Mouse (Mus musculus) myocyte (in vitro differentiated cells): ENCODE measurements around the gene Phlpp2.

Experiments
- CEBPB ChIP-seq: IDR thresholded peaks from 2 replicates; pipeline ENCODE4 v1.6.1; 2011; ENCODE audit warnings: mild to moderate bottlenecking, moderate library complexity; ENCODE audit not compliant: poor library complexity, insufficient read depth, severe bottlenecking
- E2F4 ChIP-seq: IDR thresholded peaks from one replicate; pipeline ENCODE4 v1.6.1; 2011; ENCODE audit warnings: mild to moderate bottlenecking, control low read depth, moderate library complexity; ENCODE audit not compliant: insufficient read depth
- MAX ChIP-seq: IDR thresholded peaks from one replicate; pipeline ENCODE4 v1.6.1; 2011; ENCODE audit warnings: low read depth, mild to moderate bottlenecking, control low read depth
- MYOD1 ChIP-seq, 3 experiments: IDR thresholded peaks; one replicate each; pipeline ENCODE4 v1.6.1; 2011; ENCODE audit warnings: control low read depth in 2 of 3, low read depth in 2 of 3, mild to moderate bottlenecking in 2 of 3, moderate library complexity in 1 of 3; ENCODE audit not compliant: insufficient read length in 2 of 3, control insufficient read depth in 1 of 3
- MYOG ChIP-seq, 3 experiments: IDR thresholded peaks; one replicate each; pipeline ENCODE4 v1.6.1; 2011; ENCODE audit warnings: control low read depth in 2 of 3, low read depth in 2 of 3, mild to moderate bottlenecking in 2 of 3; ENCODE audit not compliant: insufficient read length in 2 of 3, control insufficient read depth in 1 of 3, insufficient read depth in 1 of 3
- POLR2A ChIP-seq: IDR thresholded peaks from one replicate; pipeline ENCODE4 v1.6.1; 2011; ENCODE audit warnings: low read depth, mild to moderate bottlenecking, control low read depth, moderate library complexity; ENCODE audit not compliant: insufficient read length
- POLR2AphosphoS2 ChIP-seq: IDR thresholded peaks from one replicate; pipeline ENCODE4 v1.6.1; 2011; ENCODE audit warnings: low read depth, control low read depth; ENCODE audit not compliant: insufficient read length
- SRF ChIP-seq: IDR thresholded peaks from one replicate; pipeline ENCODE4 v1.6.1; 2011; ENCODE audit warnings: low read depth; ENCODE audit not compliant: control insufficient read depth, insufficient read length
- TCF12 ChIP-seq: IDR thresholded peaks from one replicate; pipeline ENCODE4 v1.6.1; 2011; ENCODE audit warnings: mild to moderate bottlenecking, control low read depth; ENCODE audit not compliant: poor library complexity, insufficient read depth, severe bottlenecking
- USF1 ChIP-seq: IDR thresholded peaks from one replicate; pipeline ENCODE4 v1.6.1; 2011; ENCODE audit warnings: low read depth, mild to moderate bottlenecking, control low read depth, moderate library complexity

DNA sequence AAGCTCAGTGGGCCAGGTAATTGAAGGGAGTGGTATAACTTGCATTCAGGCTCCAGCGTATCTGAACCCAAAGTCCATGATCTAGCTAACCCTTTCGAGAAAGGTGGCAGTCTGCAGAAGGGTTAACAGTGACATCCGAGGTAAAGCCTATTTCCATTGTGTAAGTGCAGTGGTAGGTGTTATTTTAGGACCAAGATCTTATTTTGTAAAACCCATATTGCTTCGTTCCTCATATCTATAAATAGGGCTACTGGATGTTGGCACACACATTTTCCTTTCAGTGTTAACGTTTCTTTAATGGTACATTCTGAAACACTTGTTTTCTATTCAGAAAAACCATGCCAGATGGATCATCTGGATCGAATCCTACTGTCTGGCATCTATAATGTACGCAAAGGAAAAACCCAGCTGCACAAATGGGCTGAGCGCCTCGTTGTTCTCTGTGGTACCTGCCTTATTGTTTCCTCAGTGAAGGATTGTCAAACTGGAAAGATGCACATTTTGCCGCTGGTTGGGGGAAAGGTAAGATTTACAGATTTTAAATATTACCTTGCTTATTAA lies 35.6 kb downstream of the Phlpp2 start:
- TF ChIP-seq POLR2A = no peak
- no peak for TF ChIP-seq USF1
- TF ChIP-seq CEBPB = no peak
- TF ChIP-seq MYOG (IDR thresholded peaks at IDR 0.05; ENCODE audit: control insufficient read depth in 1 of 3, insufficient read depth in 1 of 3, insufficient read length in 2 of 3, low read depth in 2 of 3) = no peak
- no peak for TF ChIP-seq POLR2AphosphoS2
- TF ChIP-seq TCF12 = no peak
- no peak for TF ChIP-seq SRF
- no peak for TF ChIP-seq MAX
- no peak for TF ChIP-seq MYOD1 (IDR thresholded peaks at IDR 0.05; ENCODE audit: control insufficient read depth in 1 of 3, insufficient read length in 2 of 3, low read depth in 2 of 3)
- no peak for TF ChIP-seq E2F4
